Mouse (Mus musculus) cerebellum, adult 9-11 months (tissue): ENCODE measurements around the gene Plekha7.
A peak's percentile ranks its signal among the peaks of the same experiment; 100 is the strongest.

Experiments used
- DNase-seq: peaks from one replicate; pipeline ENCODE4 v3.0.0; 2022

Plekha7 gene

DNA sequence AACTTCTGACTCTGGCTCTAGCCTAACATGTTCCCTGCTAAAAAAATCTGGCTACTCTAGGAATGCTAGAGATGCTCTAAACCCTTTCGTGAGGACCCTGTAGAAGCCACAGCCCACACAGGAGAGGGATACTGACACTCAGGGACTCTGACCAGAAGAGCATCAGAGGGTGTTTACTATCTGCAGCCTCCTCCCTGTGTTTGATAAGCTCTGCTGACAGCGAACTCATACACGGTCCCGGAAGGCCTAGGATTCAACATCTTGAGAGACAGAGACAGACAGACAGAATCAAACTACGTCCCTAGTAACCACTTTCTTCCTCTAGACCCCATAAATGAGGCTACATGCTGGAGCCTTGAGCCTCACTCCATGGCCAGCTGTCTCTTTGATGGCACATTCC, 20.2 kb downstream of the Plekha7 start:
- DNase-seq, result no peak

- no peak for DNase-seq
Measured at GRCm38 (mm10) chr7:116286611-116287355, 21.4 kb downstream of the Plekha7 start.

DNA sequence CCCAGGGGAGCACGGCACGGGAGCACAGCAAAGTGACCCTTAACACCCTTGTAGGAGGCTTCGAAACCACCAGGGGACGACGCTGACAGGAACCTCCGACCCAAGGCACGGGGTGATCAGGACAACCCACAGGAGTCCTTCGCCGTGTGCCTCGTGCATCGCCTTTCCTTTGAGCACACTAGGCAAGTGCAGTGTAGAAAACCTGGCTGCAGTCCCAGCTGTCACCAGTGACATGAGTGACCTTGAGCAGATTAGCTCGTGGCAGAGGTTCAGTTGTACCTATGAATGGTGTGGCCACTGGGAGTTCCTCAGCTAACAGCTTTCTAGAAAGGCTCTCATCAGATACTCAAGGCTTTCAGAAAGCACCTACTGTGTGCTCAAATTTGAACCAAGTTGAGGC, 22.0 kb downstream of the Plekha7 start:
- DNase-seq, result no peak

GRCm38 (mm10) chr7:116285216-116285615, 23.0 kb downstream of the Plekha7 start:
- no peak for DNase-seq

DNA sequence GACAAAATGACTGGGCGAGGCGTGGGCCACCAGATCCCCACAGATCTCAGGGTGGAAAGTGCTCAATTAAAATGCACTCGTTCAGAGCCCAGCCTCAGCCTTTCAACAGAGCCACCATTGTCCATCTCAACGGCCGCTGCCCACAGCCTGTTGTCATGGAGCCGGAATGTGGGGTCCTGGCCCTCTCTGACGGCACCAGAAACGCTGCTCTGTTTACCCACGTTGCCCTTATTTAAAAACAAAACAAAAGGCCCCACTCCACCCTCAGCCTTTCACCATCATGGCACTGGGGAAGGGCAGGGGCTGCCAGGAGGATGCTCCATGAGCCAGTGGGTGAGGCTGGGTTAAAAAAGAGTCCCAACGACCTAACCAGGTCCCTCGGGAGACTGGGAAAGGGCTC, 25.4 kb downstream of the Plekha7 start:
- DNase-seq, result peak; percentile 44

- no peak for DNase-seq
Measured at GRCm38 (mm10) chr7:116280126-116280525, 28.1 kb downstream of the Plekha7 start.

GRCm38 (mm10) chr7:116278280-116278679, 29.9 kb downstream of the Plekha7 start:
- DNase-seq, result no peak

DNA sequence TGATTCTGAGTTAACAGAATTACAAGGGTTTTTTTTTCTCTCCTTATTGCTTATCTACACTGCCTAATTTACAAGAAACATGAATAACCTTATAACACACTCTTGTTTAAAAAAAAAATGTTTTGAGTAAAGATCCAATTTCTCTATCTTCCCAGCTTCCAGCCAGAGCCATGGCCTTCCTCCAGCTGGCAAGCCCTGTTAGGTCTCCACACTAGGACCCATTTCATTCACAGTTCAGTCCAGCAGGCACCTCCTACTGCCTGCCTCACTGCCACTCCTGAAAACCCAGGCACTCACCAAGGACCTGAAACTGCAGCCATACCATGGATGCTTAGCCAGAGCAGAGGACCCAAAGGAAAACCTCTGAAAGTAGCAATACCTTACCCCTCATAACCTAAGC, 31.9 kb downstream of the Plekha7 start:
- no peak for DNase-seq

GRCm38 (mm10) chr7:116273111-116273510, 35.1 kb downstream of the Plekha7 start:
- DNase-seq, result no peak

- DNase-seq, result no peak
Measured at GRCm38 (mm10) chr7:116269501-116269995, 38.6 kb downstream of the Plekha7 start.

- DNase-seq, result no peak
Measured at GRCm38 (mm10) chr7:116268113-116268926, 39.9 kb downstream of the Plekha7 start.

DNA sequence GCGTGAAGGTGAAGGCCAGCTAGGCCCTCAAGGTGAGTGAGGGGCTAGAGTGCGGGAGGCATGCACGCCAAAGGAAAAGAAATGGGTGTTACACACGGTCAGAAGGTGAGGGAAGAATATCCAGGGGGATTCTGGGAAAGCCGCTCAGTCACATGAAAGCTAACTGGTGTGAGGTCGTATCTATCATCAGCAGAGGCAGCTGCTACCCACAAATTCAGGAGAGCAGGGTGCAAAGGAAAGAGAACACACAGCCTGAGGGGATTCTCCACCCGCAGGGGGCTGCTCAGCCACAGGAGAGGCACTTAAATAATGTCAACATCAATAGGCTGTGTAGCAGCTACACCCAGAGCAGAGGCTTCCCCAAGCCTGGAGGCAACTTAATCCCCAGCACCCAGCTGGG, 44.9 kb downstream of the Plekha7 start:
- no peak for DNase-seq

GRCm38 (mm10) chr7:116262508-116262907, 45.7 kb downstream of the Plekha7 start:
- no peak for DNase-seq

- DNase-seq, result no peak
Measured at GRCm38 (mm10) chr7:116262101-116262500, 46.1 kb downstream of the Plekha7 start.

DNA sequence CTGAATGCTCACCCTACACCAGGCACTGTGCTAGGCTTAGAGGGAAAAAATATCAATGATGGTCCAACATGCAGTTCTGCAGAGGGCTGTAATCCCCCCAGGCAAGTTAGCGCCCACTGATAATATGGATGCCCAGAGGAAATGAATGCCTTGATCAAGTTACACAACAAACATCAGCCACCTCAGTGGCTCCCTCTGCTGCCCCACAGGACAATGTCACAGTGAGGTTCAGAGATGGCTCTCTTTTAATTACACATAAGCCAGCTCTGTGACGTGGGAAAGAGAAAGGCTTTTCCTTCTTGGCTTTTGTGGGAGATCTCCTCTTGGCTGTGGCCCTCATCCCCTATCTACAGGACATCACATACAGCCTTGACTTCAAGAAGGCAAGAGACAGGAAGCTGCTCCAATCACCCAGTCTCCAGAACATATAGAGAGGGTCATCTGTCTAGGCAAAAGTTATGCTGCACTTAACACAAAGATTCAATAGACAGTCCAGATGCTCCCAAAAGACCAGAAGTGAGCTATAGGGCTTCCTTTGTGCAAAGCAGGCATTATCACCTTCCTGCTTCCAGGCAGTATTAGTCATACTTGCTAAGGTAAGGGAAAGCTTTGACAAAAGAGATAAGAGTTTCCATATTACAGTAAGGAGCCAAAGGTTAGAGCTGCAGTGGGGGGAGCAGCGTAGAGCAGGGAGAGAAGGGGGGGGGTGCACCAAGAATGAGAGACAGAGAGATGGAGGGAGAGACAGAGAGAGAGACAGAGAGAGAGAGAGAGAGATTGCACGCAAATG, 47.2 kb downstream of the Plekha7 start:
- DNase-seq, result no peak

- DNase-seq, result no peak
Measured at GRCm38 (mm10) chr7:116258464-116259185, 49.6 kb downstream of the Plekha7 start.

GRCm38 (mm10) chr7:116257953-116258352, 50.2 kb downstream of the Plekha7 start:
- no peak for DNase-seq

GRCm38 (mm10) chr7:116255664-116256063, 52.5 kb downstream of the Plekha7 start:
- no peak for DNase-seq

DNA sequence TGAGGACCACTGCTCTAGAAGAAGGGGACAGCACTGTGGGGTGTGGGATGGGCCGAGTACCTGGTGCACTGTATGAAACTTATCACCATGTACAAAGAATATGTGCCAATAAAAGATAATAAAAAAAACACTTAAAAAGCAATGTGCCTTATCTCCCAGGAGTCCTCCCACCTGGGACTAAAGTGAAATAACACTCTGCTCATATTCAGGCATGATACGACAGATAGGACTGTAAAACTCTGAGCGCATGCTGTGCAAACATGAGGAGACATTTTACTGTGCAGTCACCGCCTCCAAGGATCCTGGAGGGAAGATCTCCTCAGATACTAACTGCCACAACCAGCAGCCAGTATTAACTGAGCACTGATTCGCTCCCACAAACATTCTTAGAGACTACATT, 53.5 kb downstream of the Plekha7 start:
- no peak for DNase-seq

- no peak for DNase-seq
Measured at GRCm38 (mm10) chr7:116252470-116252869, 55.7 kb downstream of the Plekha7 start.

GRCm38 (mm10) chr7:116251516-116251915, 56.7 kb downstream of the Plekha7 start:
- no peak for DNase-seq

DNA sequence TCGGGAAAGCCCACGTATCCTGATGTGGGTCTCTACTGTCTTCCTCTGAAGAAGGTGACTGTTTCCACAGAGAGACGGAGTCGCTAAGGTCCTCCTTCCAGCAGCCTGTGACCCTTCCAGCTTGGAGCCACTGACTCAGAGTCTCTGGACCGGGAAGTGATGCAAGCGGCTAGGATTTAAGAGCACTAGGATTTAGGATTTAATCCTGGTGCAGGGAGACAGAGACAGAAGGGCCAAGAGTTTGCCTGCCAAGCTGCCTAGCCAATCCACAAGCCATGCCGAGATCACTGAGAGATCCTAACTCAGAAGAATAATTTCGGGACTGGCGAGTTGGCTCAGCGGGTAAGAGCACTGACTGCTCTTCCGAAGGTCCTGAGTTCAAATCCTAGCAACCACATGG, 59.6 kb downstream of the Plekha7 start:
- no peak for DNase-seq

DNA sequence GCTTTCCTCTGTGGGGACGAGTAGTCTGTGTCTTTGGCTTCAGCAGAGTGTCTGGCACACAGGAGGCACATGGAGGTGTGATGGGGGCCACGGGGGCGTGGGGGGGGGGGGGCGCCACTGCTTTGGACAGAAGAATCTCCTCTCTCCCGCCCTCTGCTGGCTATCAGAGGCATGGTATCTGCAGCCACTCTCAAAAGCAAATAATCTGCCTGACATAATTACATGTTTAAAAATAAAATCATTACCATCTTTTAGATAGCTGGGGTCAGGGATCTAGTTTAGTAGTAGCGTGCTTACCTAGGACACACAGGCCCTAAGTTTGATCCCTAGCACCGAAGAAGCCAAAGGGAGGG, 60.8 kb downstream of the Plekha7 start:
- DNase-seq, result no peak
